In the genomic region with DNA sequence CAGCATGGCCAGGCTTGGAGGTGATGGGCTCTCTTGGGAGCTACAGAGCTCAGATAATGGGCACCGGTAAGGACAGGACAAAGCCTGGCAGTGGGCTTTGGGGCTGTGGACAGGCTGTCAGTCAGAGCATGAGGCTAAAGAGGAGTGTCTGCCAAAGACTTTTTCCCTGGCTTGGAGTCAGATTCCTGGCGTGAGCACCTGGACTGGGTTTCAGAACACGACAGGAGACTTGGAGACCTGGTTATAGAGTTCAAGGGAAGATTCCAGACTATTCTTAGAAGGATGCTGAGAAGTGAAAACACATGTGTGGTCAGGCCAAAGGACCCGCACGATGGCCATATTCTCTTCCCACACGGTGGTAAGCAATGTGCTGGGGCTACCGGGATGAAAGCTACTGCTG, we compare ENCODE assay signal across 26 mouse cellular contexts. TPM values are rescaled to one million over a fixed set of nuclear protein-coding genes. Genes with fewer than 3 reads are reported as not detected.
DNase-seq lines count a peak whose midpoint lies in the region; ATAC-seq and TF ChIP-seq lines count a peak whose summit lies in the region.
"Had no signal": no experiment of that assay in that cellular context is flagged by ENCODE, and none has a peak within 500 bp of the region (broad histone marks: within the 10 kb centered on the region; RNA-seq: fewer than 3 reads in every experiment).

No protein-coding gene starts in this region.

- H3K27ac ChIP-seq in hindbrain, embryonic 10.5 days = peak overlapping the region; percentile 30; the same call in 1 of the 2 replicates
- no peak overlapping the region for H3K27ac ChIP-seq in hindbrain, embryonic 14.5 days
- no peak overlapping the region for H3K27ac ChIP-seq in midbrain, postnatal 0 days (ENCODE audit: low read depth, low read length)
- no peak overlapping the region for H3K27ac ChIP-seq in midbrain, embryonic 10.5 days (replicated peaks)
- H3K27ac ChIP-seq: embryonic facial prominence, embryonic 10.5 days; embryonic facial prominence, embryonic 15.5 days; forebrain, embryonic 12.5 days; heart, adult 2 months; liver, embryonic 14.5 days; macrophage had no signal

- WGBS in hindbrain, embryonic 10.5 days = 90% methylated on average over 7 of the region's 7 CpGs
- 82% methylated on average over 7 of the region's 7 CpGs for WGBS in hindbrain, embryonic 14.5 days
- WGBS in midbrain, postnatal 0 days = 78% methylated on average over 7 of the region's 7 CpGs
- 89% methylated on average over 7 of the region's 7 CpGs for WGBS in midbrain, embryonic 10.5 days

- no peaks in the 10 kb centered on the region for H3K27me3 ChIP-seq in hindbrain, embryonic 10.5 days (ENCODE audit: insufficient read depth, poor library complexity, severe bottlenecking)
- H3K27me3 ChIP-seq in hindbrain, embryonic 14.5 days (ENCODE audit: control insufficient read depth, insufficient read depth, low read length) = no peaks in the 10 kb centered on the region
- H3K27me3 ChIP-seq in midbrain, postnatal 0 days (ENCODE audit: insufficient read depth, low read length) = no peaks in the 10 kb centered on the region
- H3K27me3 ChIP-seq in midbrain, embryonic 10.5 days (ENCODE audit: low read depth, poor library complexity, severe bottlenecking) = no peaks in the 10 kb centered on the region
- H3K27me3 ChIP-seq: embryonic facial prominence, embryonic 15.5 days; forebrain, embryonic 12.5 days; heart, embryonic 12.5 days had no signal

- no peak for DNase-seq in hindbrain, embryonic 10.5 days (ENCODE audit: low spot score)
- DNase-seq in hindbrain, embryonic 14.5 days (ENCODE audit: low spot score) = no peak
- peak; percentile 32 for DNase-seq in midbrain, postnatal 0 days (ENCODE audit: low spot score)
- no peak for DNase-seq in midbrain, embryonic 10.5 days (ENCODE audit: low spot score)
- DNase-seq in cerebellum, postnatal 10 days = peak; percentile 92 to 94
- no peak for DNase-seq in frontal cortex, postnatal 25 days (ENCODE audit: low spot score in 2 of 2)
- DNase-seq: adrenal gland, postnatal 14 days; heart, adult 2 months; heart, postnatal 4 days; kidney, adult 9 months; kidney, postnatal 10 days; layer of hippocampus, postnatal 36 days; liver; lung, adult 2 months; lung, postnatal 10 days; thymus, postnatal 4 days had no signal

- H3K9ac ChIP-seq in hindbrain, embryonic 14.5 days = no peak overlapping the region
- H3K9ac ChIP-seq in midbrain, postnatal 0 days (replicated peaks; ENCODE audit: low read length, poor library complexity, severe bottlenecking) = no peak overlapping the region
- H3K9ac ChIP-seq: embryonic facial prominence, embryonic 15.5 days; forebrain, embryonic 12.5 days; heart, embryonic 12.5 days; liver, embryonic 14.5 days had no signal

- peaks cover 20% of the 10 kb centered on the region for H3K36me3 ChIP-seq in hindbrain, embryonic 10.5 days
- peaks cover 15% of the 10 kb centered on the region for H3K36me3 ChIP-seq in hindbrain, embryonic 14.5 days (replicated peaks; ENCODE audit: control insufficient read depth, insufficient read depth)
- H3K36me3 ChIP-seq in midbrain, postnatal 0 days (ENCODE audit: insufficient read depth, low read length) = no peaks in the 10 kb centered on the region
- H3K36me3 ChIP-seq in midbrain, embryonic 10.5 days = peaks cover 20% of the 10 kb centered on the region
- H3K36me3 ChIP-seq: embryonic facial prominence, embryonic 15.5 days; G1E; heart, embryonic 12.5 days had no signal

- ATAC-seq in hindbrain, embryonic 14.5 days (ENCODE audit: low FRiP score) = no peak
- ATAC-seq in midbrain, postnatal 0 days (ENCODE audit: low FRiP score) = no peak
- no peak for ATAC-seq in monocyte, adult 5-6 weeks (replicated peaks; ENCODE audit: insufficient number of reproducible peaks, low FRiP score, low TSS enrichment, poor library complexity, severe bottlenecking)
- ATAC-seq: intestine, postnatal 0 days; Patski had no signal

- no peak for TF ChIP-seq CTCF in midbrain, postnatal 0 days (IDR thresholded peaks at IDR 0.05)

- no peak overlapping the region for H3K4me2 ChIP-seq in hindbrain, embryonic 14.5 days (replicated peaks)
- no peak overlapping the region for H3K4me2 ChIP-seq in midbrain, postnatal 0 days (ENCODE audit: low read depth, low read length, poor library complexity, severe bottlenecking)
- H3K4me2 ChIP-seq: embryonic facial prominence, embryonic 15.5 days; forebrain, embryonic 12.5 days; heart, embryonic 12.5 days had no signal

- H3K4me1 ChIP-seq in hindbrain, embryonic 10.5 days (replicated peaks) = peaks cover 26% of the 10 kb centered on the region; the same call in 1 of the 2 replicates
- H3K4me1 ChIP-seq in hindbrain, embryonic 14.5 days (replicated peaks; ENCODE audit: control insufficient read depth, insufficient read depth, low read length) = no peaks in the 10 kb centered on the region
- H3K4me1 ChIP-seq in midbrain, postnatal 0 days (ENCODE audit: insufficient read depth, low read length) = no peaks in the 10 kb centered on the region
- H3K4me1 ChIP-seq in midbrain, embryonic 10.5 days = peaks cover 6% of the 10 kb centered on the region
- H3K4me1 ChIP-seq: embryonic facial prominence, embryonic 10.5 days; embryonic facial prominence, embryonic 15.5 days; forebrain, embryonic 12.5 days had no signal

- no peak overlapping the region for H3K4me3 ChIP-seq in hindbrain, embryonic 10.5 days
- no peak overlapping the region for H3K4me3 ChIP-seq in hindbrain, embryonic 14.5 days (replicated peaks; ENCODE audit: low read length)
- no peak overlapping the region for H3K4me3 ChIP-seq in midbrain, postnatal 0 days (ENCODE audit: low read depth, low read length)
- H3K4me3 ChIP-seq in midbrain, embryonic 10.5 days = no peak overlapping the region
- H3K4me3 ChIP-seq: embryonic facial prominence, embryonic 10.5 days; embryonic facial prominence, embryonic 15.5 days; forebrain, embryonic 12.5 days; heart, adult 2 months; heart, embryonic 12.5 days had no signal

- H3K9me3 ChIP-seq in hindbrain, embryonic 10.5 days = no peaks in the 10 kb centered on the region
- H3K9me3 ChIP-seq in hindbrain, embryonic 14.5 days (ENCODE audit: control insufficient read depth, low read length) = no peaks in the 10 kb centered on the region
- no peaks in the 10 kb centered on the region for H3K9me3 ChIP-seq in midbrain, postnatal 0 days (ENCODE audit: low read length)
- H3K9me3 ChIP-seq in midbrain, embryonic 10.5 days (replicated peaks) = no peaks in the 10 kb centered on the region
- H3K9me3 ChIP-seq: embryonic facial prominence, embryonic 10.5 days; embryonic facial prominence, embryonic 15.5 days; forebrain, embryonic 12.5 days; heart, embryonic 12.5 days had no signal

RNA-seq across cellular contexts. Expression of gene Dpysl4, which starts 19.9 kb away (rescaled TPM):
- polyA plus RNA-seq in hindbrain, embryonic 10.5 days (2016; fragmentation: Nextera tagmentation; extraction: Ambion mirVana) = 122 and 257 TPM in 2 replicates
- 211 and 216 TPM in 2 replicates for polyA plus RNA-seq in hindbrain, embryonic 14.5 days (2014; fragmentation: Nextera tagmentation; extraction: Ambion mirVana)
- total RNA-seq in midbrain, postnatal 0 days (2014; rRNA removed) = 172 and 180 TPM in 2 replicates
- 164 and 167 TPM in 2 replicates for polyA plus RNA-seq in midbrain, postnatal 0 days (2015; fragmentation: Nextera tagmentation; extraction: Ambion mirVana)
- polyA plus RNA-seq in midbrain, embryonic 10.5 days (2016; fragmentation: Nextera tagmentation; extraction: Ambion mirVana) = 107 and 159 TPM in 2 replicates
- total RNA-seq in monocyte, adult 5-6 weeks (2017) = 0.32 TPM in 1 of 3 replicates, not detected in the others
- polyA plus RNA-seq: G1E, macrophage, Patski had no signal

Comparison
In these comparisons a context has a peak if more than half of its experiments do, and no peak if none do; other contexts are left out.
1. DNase-seq: peak in midbrain, postnatal 0 days (single experiment) and cerebellum, postnatal 10 days (2 of 2); none in hindbrain, embryonic 10.5 days (single experiment), hindbrain, embryonic 14.5 days (single experiment), midbrain, embryonic 10.5 days (single experiment) and frontal cortex, postnatal 25 days (0 of 2).